Mouse (Mus musculus): ENCODE data around the gene Kif27.

- no peak for TF ChIP-seq POLR2A (IDR thresholded peaks at IDR 0.05; ENCODE audit: insufficient read depth, low read length)
- no peak for TF ChIP-seq CTCF (IDR thresholded peaks at IDR 0.05; ENCODE audit: low read depth, low read length)
- no peak for TF ChIP-seq EP300 (IDR thresholded peaks at IDR 0.05; ENCODE audit: insufficient read depth, low read depth, low read length)
Observed at GRCm38 (mm10) chr13:58309499-58309898, 49.4 kb downstream of the Kif27 start.
